Mouse (Mus musculus): ENCODE measurements around the gene Gm8882.
"Not testable (repeated sequence)": the region's sequence is repeated elsewhere in the genome, so short reads cannot be mapped to it uniquely, and the experiment has no call there.

Gene Gm8882

GRCm38 (mm10) chr6:132364034-132364433 is at the start of gene Gm8882:
Gene Gm8882 (minus strand): TSS chr6:132364134.
- not testable (repeated sequence) for DNase-seq (ENCODE audit: low read depth, low spot score)

- not testable (repeated sequence) for DNase-seq (ENCODE audit: low read depth, low spot score)
These were observed 49.3 kb downstream of the Gm8882 start, which contains the start of gene Prpmp5 for GRCm38 (mm10) chr6:132314657-132315056. Gene Prpmp5 (minus strand): TSS chr6:132314757.
